Comparison of ENCODE assay signal across 8 mouse cellular contexts in genomic region chr19:45997365-45997764, GRCm38 (mm10). TPM values are rescaled to one million over a fixed set of nuclear protein-coding genes. Genes with fewer than 3 reads are reported as not detected.
DNase-seq lines count a peak whose midpoint lies in the region; ATAC-seq and TF ChIP-seq lines count a peak whose summit lies in the region.

No protein-coding gene starts in this region.

- no peaks in the 10 kb centered on the region; the same call in 1 of the 2 replicates for H3K36me3 ChIP-seq in lung, postnatal 0 days (ENCODE audit: insufficient read depth, low read length)
- no peaks in the 10 kb centered on the region for H3K36me3 ChIP-seq in embryonic facial prominence, embryonic 12.5 days
- no peaks in the 10 kb centered on the region for H3K36me3 ChIP-seq in limb, embryonic 11.5 days (ENCODE audit: control insufficient read depth, insufficient read depth, low read length)
- no peaks in the 10 kb centered on the region for H3K36me3 ChIP-seq in stomach, embryonic 14.5 days (ENCODE audit: control insufficient read depth, insufficient read depth, low read length)

- peak overlapping the region; percentile 86; the same call in 1 of the 2 replicates for H3K4me3 ChIP-seq in lung, postnatal 0 days (ENCODE audit: low read depth, low read length)
- H3K4me3 ChIP-seq in embryonic facial prominence, embryonic 12.5 days: peak overlapping the region; percentile 91
- H3K4me3 ChIP-seq in limb, embryonic 11.5 days (ENCODE audit: low read depth, low read length): peak overlapping the region; percentile 74
- H3K4me3 ChIP-seq in stomach, embryonic 14.5 days (ENCODE audit: low read depth, low read length): peak overlapping the region; percentile 66

- peak overlapping the region; percentile 54 for H3K4me2 ChIP-seq in lung, postnatal 0 days (replicated peaks; ENCODE audit: low read depth, low read length)
- peak overlapping the region; percentile 56 for H3K4me2 ChIP-seq in embryonic facial prominence, embryonic 12.5 days (replicated peaks)
- peak overlapping the region; percentile 62 for H3K4me2 ChIP-seq in limb, embryonic 11.5 days (ENCODE audit: low read depth, severe bottlenecking)
- H3K4me2 ChIP-seq in stomach, embryonic 14.5 days (replicated peaks; ENCODE audit: low read depth, low read length): peak overlapping the region; percentile 61

- H3K4me1 ChIP-seq in lung, postnatal 0 days (ENCODE audit: insufficient read depth, low read depth, low read length): no peaks in the 10 kb centered on the region
- peaks cover 3% of the 10 kb centered on the region; the same call in 1 of the 2 replicates for H3K4me1 ChIP-seq in embryonic facial prominence, embryonic 12.5 days
- H3K4me1 ChIP-seq in limb, embryonic 11.5 days (ENCODE audit: control insufficient read depth, insufficient read depth, low read length): no peaks in the 10 kb centered on the region
- no peaks in the 10 kb centered on the region for H3K4me1 ChIP-seq in stomach, embryonic 14.5 days (ENCODE audit: control insufficient read depth, insufficient read depth, low read length)

- TF ChIP-seq EP300 in lung, postnatal 0 days (IDR thresholded peaks at IDR 0.05): no peak

- peak overlapping the region; percentile 97 for H3K27ac ChIP-seq in lung, postnatal 0 days (ENCODE audit: low read length)
- H3K27ac ChIP-seq in embryonic facial prominence, embryonic 12.5 days: peak overlapping the region; percentile 94; the same call in 1 of the 2 replicates
- no peak overlapping the region for H3K27ac ChIP-seq in limb, embryonic 11.5 days (replicated peaks; ENCODE audit: low read depth, low read length)
- no peak overlapping the region; the same call in 1 of the 2 replicates for H3K27ac ChIP-seq in stomach, embryonic 14.5 days (ENCODE audit: low read length)

- WGBS in lung, postnatal 0 days: 57% methylated on average over 5 of the region's 5 CpGs
- 63% methylated on average over 5 of the region's 5 CpGs for WGBS in embryonic facial prominence, embryonic 12.5 days
- WGBS in limb, embryonic 11.5 days: 66% methylated on average over 5 of the region's 5 CpGs
- WGBS in stomach, embryonic 14.5 days: 58% methylated on average over 5 of the region's 5 CpGs

- TF ChIP-seq CTCF in lung, postnatal 0 days (IDR thresholded peaks at IDR 0.05): no peak

- H3K27me3 ChIP-seq in lung, postnatal 0 days (replicated peaks; ENCODE audit: insufficient read depth, low read length): no peaks in the 10 kb centered on the region
- no peaks in the 10 kb centered on the region for H3K27me3 ChIP-seq in embryonic facial prominence, embryonic 12.5 days
- H3K27me3 ChIP-seq in limb, embryonic 11.5 days (ENCODE audit: control insufficient read depth, insufficient read depth, low read length): no peaks in the 10 kb centered on the region
- H3K27me3 ChIP-seq in stomach, embryonic 14.5 days (ENCODE audit: control insufficient read depth, insufficient read depth, low read length): no peaks in the 10 kb centered on the region

- peak overlapping the region; percentile 87 for H3K9ac ChIP-seq in lung, postnatal 0 days (replicated peaks; ENCODE audit: low read depth)
- H3K9ac ChIP-seq in embryonic facial prominence, embryonic 12.5 days: peak overlapping the region; percentile 91
- no peak overlapping the region; the same call in 1 of the 2 replicates for H3K9ac ChIP-seq in limb, embryonic 11.5 days (ENCODE audit: low read length)
- H3K9ac ChIP-seq in stomach, embryonic 14.5 days (replicated peaks; ENCODE audit: low read depth, low read length): peak overlapping the region; percentile 82; the same call in 1 of the 2 replicates

- no peak for DNase-seq in lung, postnatal 0 days (ENCODE audit: low spot score)
- no peak for DNase-seq in lung, postnatal 4 days
- DNase-seq in limb, embryonic 11.5 days (ENCODE audit: low spot score): no peak
- no peak for DNase-seq in urinary bladder, postnatal 25 days (ENCODE audit: low spot score)
- DNase-seq in urinary bladder, adult 2 months (ENCODE audit: low spot score): no peak
- no peak for DNase-seq in layer of hippocampus, postnatal 10 days (ENCODE audit: low spot score in 2 of 2)

- H3K9me3 ChIP-seq in lung, postnatal 0 days (ENCODE audit: low read length): no peaks in the 10 kb centered on the region
- H3K9me3 ChIP-seq in embryonic facial prominence, embryonic 12.5 days: no peaks in the 10 kb centered on the region
- no peaks in the 10 kb centered on the region for H3K9me3 ChIP-seq in limb, embryonic 11.5 days (ENCODE audit: control insufficient read depth, low read length)
- no peaks in the 10 kb centered on the region; the same call in 1 of the 2 replicates for H3K9me3 ChIP-seq in stomach, embryonic 14.5 days (ENCODE audit: control insufficient read depth, low read depth, low read length)

- ATAC-seq in lung, postnatal 0 days: no peak
- no peak for ATAC-seq in embryonic facial prominence, embryonic 12.5 days (ENCODE audit: insufficient number of reproducible peaks, insufficient read depth, low FRiP score, low TSS enrichment)
- ATAC-seq in limb, embryonic 11.5 days (ENCODE audit: insufficient number of reproducible peaks, low FRiP score, low TSS enrichment, low read depth): no peak
- ATAC-seq in stomach, embryonic 14.5 days (ENCODE audit: insufficient number of reproducible peaks, insufficient read depth, low FRiP score, low read depth): 0 out of 2 replicates have a peak, but pooled peaks have one; percentile 9

RNA-seq across cellular contexts. Expression of gene Armh3, which starts 0.9 kb away (rescaled TPM):
- 8.8 and 9.0 TPM in 2 replicates for polyA plus RNA-seq in lung, postnatal 0 days (2015; fragmentation: Nextera tagmentation; extraction: Ambion mirVana)
- polyA plus RNA-seq in embryonic facial prominence, embryonic 12.5 days (2016; fragmentation: Nextera tagmentation; extraction: Ambion mirVana): 20.0 and 21.5 TPM in 2 replicates
- polyA plus RNA-seq in limb, embryonic 11.5 days (2014; fragmentation: Nextera tagmentation; extraction: Ambion mirVana): 15.0 and 16.3 TPM in 2 replicates
- polyA plus RNA-seq in stomach, embryonic 14.5 days (2014; fragmentation: Nextera tagmentation; extraction: Ambion mirVana): 18.5 and 21.0 TPM in 2 replicates
- polyA plus RNA-seq in urinary bladder, adult 2 months (2012; rRNA removed): 11.1 and 12.6 TPM in 2 replicates
- 10 to 100 TPM; 21.5 to 26.0 TPM for total RNA-seq in layer of hippocampus, postnatal 10 days (2021)

RNA-seq across cellular contexts. Expression of gene Hps6, which starts 5.9 kb away (rescaled TPM):
- 8.9 and 9.6 TPM in 2 replicates for polyA plus RNA-seq in lung, postnatal 0 days (2015; fragmentation: Nextera tagmentation; extraction: Ambion mirVana)
- polyA plus RNA-seq in embryonic facial prominence, embryonic 12.5 days (2016; fragmentation: Nextera tagmentation; extraction: Ambion mirVana): 6.1 and 7.2 TPM in 2 replicates
- 2.7 and 3.1 TPM in 2 replicates for polyA plus RNA-seq in limb, embryonic 11.5 days (2014; fragmentation: Nextera tagmentation; extraction: Ambion mirVana)
- polyA plus RNA-seq in stomach, embryonic 14.5 days (2014; fragmentation: Nextera tagmentation; extraction: Ambion mirVana): 4.1 and 4.2 TPM in 2 replicates
- 6.6 and 6.7 TPM in 2 replicates for polyA plus RNA-seq in urinary bladder, adult 2 months (2012; rRNA removed)
- total RNA-seq in layer of hippocampus, postnatal 10 days (2021): 1 to 10 TPM; 4.6 to 4.7 TPM

RNA-seq across cellular contexts. Expression of gene Pprc1, which starts 47.3 kb away (rescaled TPM):
- polyA plus RNA-seq in lung, postnatal 0 days (2015; fragmentation: Nextera tagmentation; extraction: Ambion mirVana): 6.0 and 6.9 TPM in 2 replicates
- polyA plus RNA-seq in embryonic facial prominence, embryonic 12.5 days (2016; fragmentation: Nextera tagmentation; extraction: Ambion mirVana): 37.9 and 39.7 TPM in 2 replicates
- polyA plus RNA-seq in limb, embryonic 11.5 days (2014; fragmentation: Nextera tagmentation; extraction: Ambion mirVana): 55.2 and 55.5 TPM in 2 replicates
- 45.9 and 49.4 TPM in 2 replicates for polyA plus RNA-seq in stomach, embryonic 14.5 days (2014; fragmentation: Nextera tagmentation; extraction: Ambion mirVana)
- polyA plus RNA-seq in urinary bladder, adult 2 months (2012; rRNA removed): 15.4 and 17.9 TPM in 2 replicates
- total RNA-seq in layer of hippocampus, postnatal 10 days (2021): 10 to 100 TPM; 34.7 to 36.2 TPM

RNA-seq across cellular contexts. Expression of gene Ldb1, which starts 47.6 kb away (rescaled TPM):
- 96.3 and 107 TPM in 2 replicates for polyA plus RNA-seq in lung, postnatal 0 days (2015; fragmentation: Nextera tagmentation; extraction: Ambion mirVana)
- polyA plus RNA-seq in embryonic facial prominence, embryonic 12.5 days (2016; fragmentation: Nextera tagmentation; extraction: Ambion mirVana): 131 and 142 TPM in 2 replicates
- 93.1 and 97.6 TPM in 2 replicates for polyA plus RNA-seq in limb, embryonic 11.5 days (2014; fragmentation: Nextera tagmentation; extraction: Ambion mirVana)
- 75.9 and 78.9 TPM in 2 replicates for polyA plus RNA-seq in stomach, embryonic 14.5 days (2014; fragmentation: Nextera tagmentation; extraction: Ambion mirVana)
- 222 and 238 TPM in 2 replicates for polyA plus RNA-seq in urinary bladder, adult 2 months (2012; rRNA removed)
- 100 to 1,000 TPM; 104 to 113 TPM for total RNA-seq in layer of hippocampus, postnatal 10 days (2021)

Comparison
In these comparisons a context has a peak if more than half of its experiments do, and no peak if none do; other contexts are left out.
1. H3K27ac ChIP-seq: peak in lung, postnatal 0 days (single experiment) and embryonic facial prominence, embryonic 12.5 days (single experiment); none in limb, embryonic 11.5 days (single experiment) and stomach, embryonic 14.5 days (single experiment).
2. Peak in every context shown above with its lines, with median percentiles within 50 percentile points of each other: H3K4me2 ChIP-seq and H3K4me3 ChIP-seq.